Mouse (Mus musculus): ENCODE measurements at regions not wholly inside any gene's neighbourhood (a gene's known extent, or its start where the extent isn't known, plus 50 kb on each side); places are given as distances from the start of the nearest gene placed in this dataset.

GRCm38 (mm10) chr15:45171605-45172004 lies 5037.4 kb downstream of the 9330182O14Rik start:
- DNase-seq, result no peak

GRCm38 (mm10) chr15:45178341-45178740 lies 5044.2 kb downstream of the 9330182O14Rik start:
- no peak for DNase-seq

- DNase-seq, result peak; percentile 7
Measured at GRCm38 (mm10) chr15:45180173-45180572, 5046.0 kb downstream of the 9330182O14Rik start.

All from adrenal gland, postnatal 25 days (tissue).